Mouse (Mus musculus): ENCODE results near the gene Gys1.
"Not testable (repeated sequence)": the region's sequence is repeated elsewhere in the genome, so short reads cannot be mapped to it uniquely, and the experiment has no call there.

The Gys1 gene

GRCm38 (mm10) chr7:45434203-45435015, at the start of gene Gys1:
Gene Gys1, plus strand, starts transcription at chr7:45434844.
- DNase-seq: peak; percentile 100

GRCm38 (mm10) chr7:45386077-45386476, 48.6 kb upstream of the Gys1 start:
- DNase-seq: no peak

- DNase-seq: no peak
Measured at GRCm38 (mm10) chr7:45395129-45395541, 39.5 kb upstream of the Gys1 start.

DNA sequence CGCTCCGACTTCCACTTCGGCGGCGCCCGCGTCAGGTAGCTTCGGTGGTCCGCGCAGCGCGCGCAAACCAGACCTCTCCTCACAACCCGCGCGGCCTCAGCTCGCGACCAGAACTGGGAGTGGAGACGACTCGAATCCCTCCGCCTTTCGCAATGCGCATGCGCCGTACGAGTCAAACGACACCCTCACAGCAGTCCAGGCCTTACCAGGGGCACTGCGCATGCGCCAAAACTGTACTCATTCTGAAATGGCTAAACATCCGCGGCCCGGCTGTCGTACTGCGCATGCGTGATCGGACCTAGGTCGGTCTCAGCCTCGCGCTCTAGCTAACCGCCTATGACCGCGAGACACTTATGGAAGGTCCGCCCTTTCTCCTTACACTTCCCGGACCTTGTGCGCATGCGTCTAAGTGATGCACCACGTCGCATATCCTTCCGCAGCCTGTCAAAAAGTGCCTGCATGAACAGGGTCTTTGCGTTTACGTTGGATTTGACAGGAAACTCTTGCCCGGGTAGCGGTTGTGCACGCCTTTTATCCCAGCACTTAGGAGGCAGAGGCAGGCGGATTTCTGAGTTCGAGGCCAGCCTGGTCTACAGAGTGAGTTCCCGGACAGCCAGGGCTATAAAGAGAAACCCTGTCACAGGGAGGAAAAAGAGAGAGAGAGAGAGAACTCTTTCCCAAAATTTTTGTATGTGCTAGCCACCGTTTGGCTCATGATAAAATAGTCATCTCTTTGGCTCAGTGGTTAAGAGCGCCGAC, 38.9 kb upstream of the Gys1 start, which contains the start of gene Snrnp70:
Gene Snrnp70, minus strand, starts transcription at position 165 of the 759 bp plus-strand sequence.
- peak; percentile 100 for DNase-seq

DNA sequence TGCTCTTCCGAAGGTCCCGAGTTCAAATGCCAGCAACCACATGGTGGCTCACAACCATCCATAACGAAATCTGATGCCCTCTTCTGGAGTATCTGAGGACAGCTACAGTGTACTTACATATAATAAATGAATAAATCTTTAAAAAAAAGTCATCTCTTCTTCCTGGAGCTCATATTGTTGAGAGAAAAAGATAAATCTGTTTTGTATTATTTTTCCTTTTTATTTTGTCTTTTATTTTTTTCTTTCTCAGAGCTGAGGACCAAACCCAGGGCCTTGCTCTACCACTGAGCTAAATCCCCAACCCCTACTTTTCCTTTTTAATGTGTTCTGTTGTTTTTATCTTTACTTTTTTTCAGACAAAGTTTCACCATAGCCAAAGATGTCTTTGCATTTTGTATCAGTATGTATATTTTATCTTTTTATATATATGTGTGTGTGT, 38.3 kb upstream of the Gys1 start:
- DNase-seq: not testable (repeated sequence)

DNA sequence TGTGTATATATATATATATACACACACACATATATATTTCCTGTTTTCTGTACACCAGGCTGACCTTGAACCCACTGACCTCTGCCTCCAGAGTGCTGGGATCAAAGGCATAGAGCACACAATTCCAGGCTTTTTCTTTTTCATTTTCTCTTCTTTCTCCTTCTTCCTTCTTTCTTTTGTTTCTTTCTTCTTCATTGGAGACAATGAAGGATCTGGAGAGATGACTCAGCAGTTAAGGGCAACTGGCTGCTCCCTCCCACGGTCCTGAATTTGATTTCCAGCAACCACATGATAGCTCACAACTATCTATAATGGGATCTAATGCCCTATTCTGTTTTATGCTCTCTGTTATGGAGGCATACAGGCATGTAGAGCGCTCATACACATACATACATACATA, 37.9 kb upstream of the Gys1 start:
- no peak for DNase-seq

DNA sequence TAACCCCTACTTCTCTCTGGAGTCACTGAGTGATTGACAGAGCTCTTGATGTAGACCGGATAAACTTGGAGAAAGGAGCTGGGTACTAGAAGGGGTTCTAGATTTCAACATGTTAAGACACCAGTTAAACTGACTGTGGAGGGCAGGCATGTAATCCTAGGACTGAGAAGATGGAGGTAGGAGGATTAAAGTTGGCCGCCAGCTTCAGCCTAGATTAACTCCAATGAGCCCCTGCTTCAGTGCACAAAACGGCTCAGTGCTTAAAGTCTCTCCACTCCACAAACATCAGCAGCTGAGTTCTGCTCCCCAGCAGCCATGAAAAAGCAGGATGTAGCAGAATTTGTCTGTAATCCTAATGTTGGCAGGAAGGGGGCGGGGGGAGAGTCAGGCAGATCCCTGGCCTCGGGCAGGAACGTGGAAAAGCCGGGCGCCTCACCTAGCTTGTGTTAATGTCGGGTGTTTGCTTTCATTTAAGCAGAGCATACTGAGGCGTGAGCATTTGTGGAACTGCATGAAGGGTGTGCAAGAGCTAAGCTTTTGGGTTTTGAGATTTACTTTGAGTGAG, 33.0 kb upstream of the Gys1 start:
- DNase-seq: no peak

GRCm38 (mm10) chr7:45403532-45404261, 30.9 kb upstream of the Gys1 start:
- DNase-seq: peak; percentile 46 to 74

DNA sequence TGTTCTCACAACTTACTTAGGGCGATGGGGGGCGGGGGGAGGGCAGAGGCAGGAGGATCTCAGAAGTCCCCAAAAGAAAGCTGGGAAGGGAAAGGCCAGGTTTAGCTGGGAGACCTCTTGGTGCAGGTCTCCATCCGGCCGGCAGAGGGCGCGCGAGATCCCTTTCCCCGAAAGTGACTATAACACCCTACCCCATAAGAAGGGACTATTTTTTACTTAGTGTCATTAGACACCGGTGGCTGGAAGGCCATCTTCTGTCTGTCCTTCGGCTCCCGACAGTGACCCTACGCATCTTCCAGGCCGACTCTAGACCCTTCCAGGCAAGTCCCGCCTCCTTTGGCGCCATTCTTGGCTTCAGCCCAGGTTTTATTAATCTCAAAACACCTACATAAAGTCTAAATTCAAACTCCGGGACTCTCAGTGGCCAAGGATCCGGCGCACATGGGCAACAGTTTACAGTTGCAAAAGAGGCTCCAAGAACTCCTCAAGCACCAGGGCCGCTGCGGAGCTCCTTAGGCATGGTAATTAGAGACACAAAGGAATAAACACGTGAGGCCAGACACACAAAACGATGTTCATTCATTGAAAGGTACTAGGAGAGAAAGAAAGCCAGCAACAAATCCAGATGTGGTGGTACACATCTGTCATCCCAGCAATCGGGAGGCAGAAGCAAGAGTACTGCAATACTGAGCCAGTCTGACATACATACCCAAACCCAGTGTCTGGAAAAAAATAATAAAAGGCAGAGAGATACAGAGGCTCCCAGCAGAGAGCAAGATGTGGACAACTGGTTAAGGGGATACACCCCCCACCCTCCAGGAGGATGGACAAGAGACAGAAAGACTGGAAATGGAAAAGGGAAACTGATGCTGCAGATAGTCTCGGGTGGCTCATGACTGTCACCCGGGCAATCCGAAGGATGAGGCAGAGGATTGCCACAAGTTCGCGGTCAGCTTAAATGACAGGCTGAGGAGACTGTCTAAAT, 29.3 kb upstream of the Gys1 start, which contains the start of gene Kcna7:
Gene Kcna7, plus strand, starts transcription at position 563 of the 985 bp plus-strand sequence.
- DNase-seq: peak; percentile 77 to 86

DNA sequence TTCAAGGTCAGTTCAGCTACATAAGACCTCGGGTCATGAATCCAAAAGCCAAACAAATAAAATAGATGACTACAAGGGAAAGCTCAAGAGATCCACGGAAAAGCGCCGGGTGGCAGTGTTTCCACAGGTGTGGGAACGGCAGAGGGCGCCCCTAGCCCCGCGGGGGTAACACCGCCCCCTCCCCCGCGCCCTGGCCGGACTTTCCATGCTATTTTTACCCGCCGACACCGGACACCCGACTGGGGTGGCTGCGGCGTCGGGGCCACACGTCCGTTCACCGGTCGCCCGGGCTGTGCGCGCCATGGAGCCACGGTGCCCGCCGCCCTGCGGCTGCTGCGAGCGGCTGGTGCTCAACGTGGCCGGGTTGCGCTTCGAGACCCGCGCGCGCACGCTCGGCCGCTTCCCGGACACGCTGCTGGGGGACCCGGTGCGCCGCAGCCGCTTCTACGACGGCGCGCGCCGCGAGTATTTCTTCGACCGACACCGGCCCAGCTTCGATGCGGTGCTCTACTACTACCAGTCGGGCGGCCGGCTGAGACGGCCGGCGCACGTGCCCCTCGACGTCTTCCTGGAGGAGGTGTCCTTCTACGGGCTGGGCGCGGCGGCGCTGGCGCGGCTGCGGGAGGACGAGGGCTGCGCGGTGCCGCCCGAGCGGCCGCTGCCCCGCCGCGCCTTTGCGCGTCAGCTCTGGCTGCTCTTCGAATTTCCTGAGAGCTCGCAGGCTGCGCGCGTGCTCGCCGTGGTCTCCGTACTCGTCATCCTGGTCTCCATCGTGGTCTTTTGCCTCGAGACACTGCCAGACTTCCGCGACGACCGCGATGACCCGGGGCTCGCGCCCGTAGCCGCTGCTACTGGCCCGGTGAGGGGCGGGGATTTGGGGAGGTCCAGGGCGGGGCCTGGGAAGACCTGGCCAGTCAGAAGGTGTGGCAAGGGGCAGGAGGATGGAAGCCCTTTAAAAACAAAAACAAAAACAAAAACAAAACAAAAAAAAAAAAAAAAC, 28.2 kb upstream of the Gys1 start:
- no peak for DNase-seq

GRCm38 (mm10) chr7:45407836-45408235, 26.8 kb upstream of the Gys1 start:
- DNase-seq: no peak

GRCm38 (mm10) chr7:45408351-45408750, 26.3 kb upstream of the Gys1 start:
- no peak for DNase-seq

- DNase-seq: no peak
Measured at GRCm38 (mm10) chr7:45408949-45409348, 25.7 kb upstream of the Gys1 start.

DNA sequence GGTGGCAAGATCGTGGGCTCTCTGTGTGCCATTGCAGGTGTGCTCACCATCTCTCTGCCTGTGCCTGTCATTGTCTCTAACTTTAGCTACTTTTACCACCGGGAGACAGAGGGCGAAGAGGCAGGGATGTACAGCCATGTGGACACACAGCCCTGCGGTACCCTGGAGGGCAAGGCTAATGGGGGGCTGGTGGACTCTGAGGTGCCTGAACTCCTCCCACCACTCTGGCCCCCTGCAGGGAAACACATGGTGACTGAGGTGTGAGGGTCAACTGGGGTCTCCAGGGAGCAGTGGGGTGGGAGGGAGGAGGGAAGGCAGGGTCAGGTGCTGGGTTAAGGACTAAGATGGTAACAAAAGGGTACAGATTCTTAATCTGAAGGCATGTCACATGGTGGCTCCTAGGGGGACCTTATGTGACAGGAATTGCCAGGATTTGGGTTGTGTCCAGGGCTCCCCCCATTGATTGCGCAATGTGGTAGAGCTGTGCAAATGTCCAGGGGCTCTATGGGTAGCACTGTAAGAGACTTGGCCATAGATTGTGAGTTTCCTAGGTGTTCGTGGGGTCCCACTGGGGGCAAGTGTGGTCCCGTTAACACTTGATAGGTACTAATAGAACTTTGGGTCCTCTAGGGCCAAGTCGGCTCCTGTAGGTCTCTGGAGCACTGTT, 25.0 kb upstream of the Gys1 start:
- DNase-seq: no peak

- DNase-seq: no peak
Measured at GRCm38 (mm10) chr7:45412421-45412820, 22.2 kb upstream of the Gys1 start.

GRCm38 (mm10) chr7:45413113-45413863, 21.4 kb upstream of the Gys1 start, which contains the start of gene Ntf5:
Gene Ntf5, plus strand, starts transcription at chr7:45413695.
- DNase-seq: peak in 1 of 2 experiments; percentile 38

GRCm38 (mm10) chr7:45413864-45414739, 20.5 kb upstream of the Gys1 start:
- no peak for DNase-seq
